Mouse (Mus musculus): ENCODE results near the gene Mylk4.

The Mylk4 gene

DNA sequence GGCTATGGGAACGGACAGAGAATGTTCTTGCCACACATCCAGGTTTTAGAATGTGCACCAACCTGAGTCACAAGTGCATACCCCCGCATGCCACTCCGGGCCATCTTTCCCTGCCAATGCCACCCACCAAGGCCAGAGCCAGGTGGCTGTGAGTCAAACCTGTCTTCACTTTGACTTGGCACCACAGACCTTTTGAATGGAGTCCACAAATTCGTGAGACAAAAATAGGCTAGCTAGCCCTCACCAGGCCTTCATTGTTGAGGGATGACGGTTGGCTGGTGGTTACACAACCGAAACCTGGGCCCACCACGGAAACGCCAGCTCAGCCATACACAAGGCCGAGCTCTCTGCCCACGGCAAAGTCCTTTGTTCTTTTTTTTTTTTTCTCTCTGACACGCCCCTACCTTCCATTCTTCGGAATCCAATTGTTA is 103.6 kb downstream of the Mylk4 start:
- POLR2A ChIA-PET = no interaction called here
- CTCF ChIA-PET = interaction anchor here in 1 of 4 experiments (1.0 kb wide), 1 partner anchor 672 kb away, joined by 3 read pairs; no protein-coding TSS in a partner anchor

GRCm38 (mm10) chr13:32678998-32679397 is 104.8 kb downstream of the Mylk4 start:
- ChIA-PET POLR2A (no interaction called here), CTCF (no interaction called here)

DNA sequence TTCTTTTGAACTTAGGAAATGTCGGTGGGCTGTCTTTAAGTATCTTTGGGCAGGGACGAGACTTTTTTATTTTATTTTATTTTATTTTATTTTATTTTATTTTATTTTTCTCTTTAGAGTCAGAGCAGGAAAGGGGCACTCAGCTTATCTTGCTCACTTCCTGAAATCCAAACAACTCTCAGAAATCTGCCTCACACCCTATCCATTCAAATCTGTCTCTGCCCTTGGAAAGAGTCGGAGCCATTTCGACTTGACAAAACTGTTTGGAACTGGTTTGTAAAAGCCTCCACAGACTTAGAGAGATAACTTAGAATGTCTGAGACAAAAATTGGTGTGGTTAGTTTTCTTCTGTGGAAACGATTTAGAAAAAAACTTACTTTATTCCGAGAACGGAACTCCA is 113.0 kb downstream of the Mylk4 start:
- ChIA-PET CTCF (interaction anchor here in 1 of 4 experiments (0.6 kb wide), 2 partner anchors 52 to 981 kb away, joined by 3 to 5 read pairs; no protein-coding TSS in a partner anchor), POLR2A (no interaction called here)

- CTCF ChIA-PET = no interaction called here
- POLR2A ChIA-PET = no interaction called here
Observed at GRCm38 (mm10) chr13:32668296-32668695, 115.5 kb downstream of the Mylk4 start.

DNA sequence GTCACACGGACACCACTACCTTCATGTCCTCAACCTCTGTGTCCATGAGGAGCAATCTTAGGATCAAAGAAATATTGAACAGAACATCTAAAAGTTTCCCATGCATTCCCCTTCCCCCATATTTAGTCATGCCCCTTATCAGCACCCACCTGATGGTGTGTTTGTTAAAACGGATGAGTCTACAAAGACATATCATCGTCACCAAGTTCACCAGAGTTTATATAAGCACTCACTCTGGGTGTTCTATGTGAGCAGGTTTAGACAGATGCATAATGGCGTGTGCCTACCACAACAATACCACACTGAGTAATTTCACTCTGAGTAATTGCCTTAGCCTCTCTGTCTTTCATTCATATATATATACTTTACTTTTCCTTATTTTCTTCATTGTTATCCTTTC is 116.4 kb downstream of the Mylk4 start:
- CTCF ChIA-PET = no interaction called here

DNA sequence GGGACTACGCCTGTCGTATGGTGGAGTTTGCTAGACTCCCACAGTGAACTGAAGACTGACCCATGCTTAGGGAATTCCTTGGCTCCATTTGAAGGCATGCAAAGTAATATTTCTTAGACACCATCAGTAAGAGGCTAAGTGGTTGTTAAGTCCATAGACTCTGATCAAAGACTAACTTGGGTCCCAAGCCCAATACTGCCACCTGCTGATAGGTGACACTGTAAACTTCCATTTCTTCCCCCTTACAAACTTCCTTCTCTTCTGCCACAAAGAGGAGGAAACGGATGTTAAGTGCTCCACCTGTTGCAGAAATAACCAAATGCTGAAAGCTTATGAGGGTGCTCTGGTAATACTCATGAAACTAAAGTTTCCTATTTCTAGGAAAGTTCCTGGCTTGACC is 121.7 kb downstream of the Mylk4 start:
- POLR2A ChIA-PET = no interaction called here
- CTCF ChIA-PET = interaction anchor here in 1 of 4 experiments (0.6 kb wide), 1 partner anchor 185 kb away, joined by 7 read pairs; no protein-coding TSS in a partner anchor

More for the DNA sequence above, 116.4 kb downstream of the Mylk4 start:
- POLR2A ChIA-PET = no interaction called here

DNA sequence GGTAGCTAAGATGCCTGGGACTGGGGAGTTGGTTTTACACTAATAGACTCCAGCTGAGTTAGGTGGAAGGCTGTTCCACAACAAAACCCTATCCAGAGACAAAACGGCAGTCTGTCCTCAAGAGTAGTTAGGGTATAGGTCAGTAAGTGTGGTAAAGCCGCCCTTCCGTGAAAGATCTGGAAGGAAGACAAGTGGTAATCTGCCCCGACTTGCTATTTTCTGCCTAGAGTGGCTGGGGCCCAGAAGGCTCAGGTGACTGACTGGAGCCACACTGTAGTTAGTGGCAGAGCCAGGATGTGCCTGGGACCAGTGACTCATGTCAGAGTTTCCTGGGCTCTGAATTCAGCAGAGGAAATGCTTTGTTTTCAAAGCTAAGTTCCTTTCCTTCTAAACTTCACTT is 123.5 kb downstream of the Mylk4 start:
- ChIA-PET CTCF (no interaction called here), POLR2A (no interaction called here)

- POLR2A ChIA-PET = no interaction called here
- CTCF ChIA-PET = no interaction called here
Observed at GRCm38 (mm10) chr13:32659271-32659670, 124.5 kb downstream of the Mylk4 start.

DNA sequence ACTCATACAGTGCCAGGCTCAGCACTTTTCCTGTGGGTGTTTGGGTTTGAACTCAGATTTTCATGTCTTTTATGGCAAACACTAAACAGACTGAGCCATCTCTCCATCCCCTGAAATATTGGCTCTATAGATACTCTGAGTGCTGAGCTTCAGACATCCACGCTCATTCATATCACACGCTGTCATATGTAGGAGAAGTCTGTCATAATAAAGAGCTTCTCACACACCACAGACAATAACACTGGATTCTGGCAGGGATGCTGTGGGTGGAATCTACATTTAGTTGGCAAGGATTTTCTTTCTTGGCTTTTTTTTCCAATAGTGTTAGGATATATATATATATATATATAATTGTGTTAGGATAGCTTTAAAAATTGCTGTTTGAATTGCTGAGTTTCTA is 126.2 kb downstream of the Mylk4 start:
- ChIA-PET POLR2A (no interaction called here), CTCF (no interaction called here)
